Mouse (Mus musculus) olfactory bulb, adult 2 months (tissue): Measurements from ENCODE around the gene Nudt6. TPM values are rescaled to one million over a fixed set of nuclear protein-coding genes. Genes with fewer than 3 reads are reported as not detected.

Experiments used
- H3K27ac ChIP-seq: fragments of 200-500 bp; 2 replicates; pipeline ENCODE4 v1.5.1; 2012; ENCODE audit warnings: low read depth, low read length; ENCODE audit not compliant: insufficient read depth
- H3K4me1 ChIP-seq: fragments of 200-500 bp; 2 replicates; pipeline ENCODE4 v1.6.1; 2012; ENCODE audit warnings: low read length; ENCODE audit not compliant: control insufficient read depth, insufficient read depth
- H3K4me3 ChIP-seq: fragments of 200-500 bp; 2 replicates; pipeline ENCODE4 v1.5.1; 2012; ENCODE audit warnings: mild to moderate bottlenecking, low read depth, low read length, moderate library complexity; ENCODE audit not compliant: insufficient read depth
- CTCF ChIP-seq: fragments of 200-500 bp; IDR thresholded peaks from 2 replicates; pipeline ENCODE4 v1.5.1; 2012; ENCODE audit warnings: low read depth, mild to moderate bottlenecking, low read length, moderate library complexity; ENCODE audit not compliant: insufficient read depth
- POLR2A ChIP-seq: fragments of 200-500 bp; IDR thresholded peaks from 2 replicates; pipeline ENCODE4 v1.6.1; 2012; ENCODE audit warnings: mild to moderate bottlenecking, low read depth, low read length, moderate library complexity; ENCODE audit not compliant: insufficient read depth
- WGBS: fragments of 180-500 bp; shearing (Covaris S2); methylation state at CpG from one replicate; pipeline ENCODE4 v1.1.7; 2018; 5-methylcytosine and 5-hydroxymethylcytosine counted together
- polyA plus RNA-seq: library from polyadenylated mRNA; stranded (reverse); fragments of >200 nt; gene quantifications from 2 replicates; pipeline ENCODE4 v1.2.4, GENCODE M21; 2012; ENCODE audit warnings: low replicate concordance; ENCODE audit not compliant: missing spikeins, insufficient read depth, insufficient read length

The Nudt6 gene
- polyA plus RNA-seq, result not detected in 2 replicates

DNA sequence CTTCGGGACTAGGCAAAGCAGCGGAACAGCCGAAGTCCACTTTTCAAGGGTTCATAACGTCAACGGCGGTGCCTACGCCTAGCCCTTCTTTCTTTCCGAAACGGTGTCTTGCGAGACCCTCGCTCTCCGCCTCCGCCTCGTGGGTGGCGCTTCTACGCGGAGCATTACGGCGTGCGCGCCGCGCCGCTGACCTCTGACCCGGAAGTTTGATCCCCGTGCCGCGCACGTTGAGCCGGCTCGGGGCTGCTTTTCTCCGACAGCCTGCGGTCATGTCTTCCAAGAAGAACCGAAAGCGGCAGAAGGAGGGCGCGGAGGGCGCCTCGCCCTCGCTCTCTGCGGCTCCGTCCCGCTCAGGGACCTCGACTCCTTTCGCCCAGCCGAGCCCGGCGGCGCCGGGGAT lies at the start of gene Nudt6:
Gene Nudt6 (minus strand): TSS at position 140 of the 400 bp plus-strand sequence.
- Histone ChIP-seq H3K4me1 (no peaks in the 10 kb centered on the region), H3K4me3 (peak within 1 kb of the TSS; percentile 86), H3K27ac (peak within 1 kb of the TSS; percentile 78)
- TF ChIP-seq POLR2A (peak; percentile 71; the same call in 1 of the 2 replicates), CTCF (no peak)
- WGBS, result under 1% methylated on average over 50 of the region's 50 CpGs

DNA sequence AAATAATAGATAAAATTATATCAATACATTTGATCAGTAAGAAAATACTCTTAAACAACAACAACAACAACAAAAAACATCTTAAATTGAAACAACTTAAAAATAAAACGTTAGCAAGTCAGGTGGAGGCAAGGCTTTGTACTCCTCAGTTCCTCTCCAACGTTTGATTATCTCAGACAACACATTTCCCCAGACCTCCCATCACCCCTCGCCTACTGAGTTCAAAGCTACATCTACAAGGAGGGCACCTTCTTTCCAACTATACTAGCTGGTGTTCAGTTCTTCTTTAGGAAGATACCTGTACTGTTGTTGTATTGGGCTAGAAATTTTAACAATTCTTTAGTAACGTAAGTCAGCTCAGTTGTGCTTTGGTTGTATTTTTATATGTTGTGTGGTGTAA lies 49.3 kb upstream of the Nudt6 start:
- Histone ChIP-seq H3K4me1 (no peaks in the 10 kb centered on the region), H3K27ac (no peak overlapping the region), H3K4me3 (no peak overlapping the region)
- 77% methylated on average over 4 of the region's 4 CpGs for WGBS
- TF ChIP-seq POLR2A (no peak), CTCF (no peak)

DNA sequence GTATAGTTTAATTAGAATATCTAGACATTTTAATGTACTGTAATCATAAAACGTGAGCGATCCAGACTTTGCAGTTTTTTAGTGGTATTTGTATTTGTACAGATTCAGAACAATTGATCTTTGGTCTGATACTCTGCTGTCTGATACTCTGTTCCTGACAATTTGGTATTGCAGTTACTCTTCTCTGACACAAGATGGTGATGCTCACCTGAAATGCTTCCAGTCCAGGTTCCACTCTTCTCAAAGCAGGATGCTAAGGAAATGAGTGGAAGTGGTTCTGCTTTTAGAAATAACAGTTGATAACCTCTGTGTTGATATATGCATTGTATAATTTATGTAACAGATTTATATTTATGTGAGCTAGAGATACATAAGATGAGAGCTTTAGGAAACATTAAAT lies 48.2 kb upstream of the Nudt6 start:
- Histone ChIP-seq H3K27ac (no peak overlapping the region), H3K4me3 (no peak overlapping the region), H3K4me1 (no peaks in the 10 kb centered on the region)
- TF ChIP-seq CTCF (no peak), POLR2A (no peak)
- WGBS, result 96% methylated on average over 2 of the region's 2 CpGs

DNA sequence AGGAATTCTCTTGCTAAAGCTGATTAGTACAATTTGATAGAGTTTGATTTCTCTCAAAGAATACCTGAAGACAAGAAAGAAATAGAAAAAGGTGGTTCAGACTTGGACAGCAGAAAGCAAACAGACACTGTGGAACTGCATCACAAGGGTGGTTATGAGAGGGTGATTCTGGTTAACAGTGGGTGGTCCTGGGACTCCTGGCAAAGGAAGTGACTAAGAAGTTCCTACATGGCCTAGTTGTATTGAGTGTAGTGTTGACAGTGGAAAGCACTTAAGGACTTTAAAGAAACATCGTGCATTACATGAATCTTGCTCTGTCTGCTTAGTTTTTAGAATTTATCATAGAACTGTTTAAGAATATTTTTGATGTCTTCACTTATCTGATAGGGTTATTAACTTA lies 36.0 kb upstream of the Nudt6 start:
- Histone ChIP-seq H3K4me3 (no peak overlapping the region), H3K4me1 (no peaks in the 10 kb centered on the region), H3K27ac (no peak overlapping the region)
- 90% methylated on average over 1 of the region's 1 CpGs for WGBS
- TF ChIP-seq CTCF (no peak), POLR2A (no peak)

DNA sequence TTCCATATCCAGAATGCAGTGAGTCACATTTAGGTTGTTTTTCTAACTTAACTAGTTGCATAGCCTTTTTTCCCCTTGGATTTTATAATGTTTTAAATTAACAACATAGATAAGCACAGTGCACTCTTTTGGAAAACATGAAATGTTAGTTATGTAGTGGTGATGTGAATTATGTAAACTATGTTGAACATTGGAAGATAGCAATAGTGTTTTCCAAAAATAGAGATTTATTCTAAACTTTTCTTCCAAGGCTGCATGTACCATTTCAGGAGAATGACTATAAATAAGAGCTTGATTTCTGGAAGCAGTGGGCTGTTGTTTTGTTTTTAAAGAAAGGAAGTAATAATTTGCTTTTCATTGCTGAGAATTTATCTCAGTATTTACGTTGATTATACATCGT lies 23.4 kb upstream of the Nudt6 start:
- Histone ChIP-seq H3K4me1 (no peaks in the 10 kb centered on the region), H3K4me3 (no peak overlapping the region), H3K27ac (no peak overlapping the region)
- TF ChIP-seq POLR2A, result no peak
- no peak for TF ChIP-seq CTCF
- 38% methylated on average over 2 of the region's 2 CpGs for WGBS

DNA sequence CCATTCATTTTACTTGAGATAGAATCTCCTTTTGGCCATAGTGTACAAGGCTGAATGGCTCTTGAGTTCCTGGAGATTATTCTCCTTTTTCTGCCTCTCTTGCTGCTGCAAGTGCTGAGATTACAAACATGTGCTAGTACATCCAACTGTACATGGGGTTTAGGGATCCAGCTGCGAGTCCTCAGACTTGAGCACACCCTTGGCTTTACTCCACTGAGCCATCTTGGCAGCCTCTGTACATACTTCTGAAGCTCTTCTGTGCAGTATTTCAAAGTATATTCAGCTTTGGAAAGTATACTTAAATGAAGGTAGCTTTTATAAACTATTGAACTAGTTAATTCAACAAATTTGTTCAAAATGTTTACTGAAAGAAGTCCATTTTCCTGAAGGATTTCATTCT lies 19.8 kb upstream of the Nudt6 start:
- no peak overlapping the region for H3K4me3 ChIP-seq
- WGBS, result 88% methylated on average over 1 of the region's 1 CpGs
- TF ChIP-seq POLR2A (no peak), CTCF (no peak)
- no peaks in the 10 kb centered on the region for H3K4me1 ChIP-seq
- H3K27ac ChIP-seq, result no peak overlapping the region

DNA sequence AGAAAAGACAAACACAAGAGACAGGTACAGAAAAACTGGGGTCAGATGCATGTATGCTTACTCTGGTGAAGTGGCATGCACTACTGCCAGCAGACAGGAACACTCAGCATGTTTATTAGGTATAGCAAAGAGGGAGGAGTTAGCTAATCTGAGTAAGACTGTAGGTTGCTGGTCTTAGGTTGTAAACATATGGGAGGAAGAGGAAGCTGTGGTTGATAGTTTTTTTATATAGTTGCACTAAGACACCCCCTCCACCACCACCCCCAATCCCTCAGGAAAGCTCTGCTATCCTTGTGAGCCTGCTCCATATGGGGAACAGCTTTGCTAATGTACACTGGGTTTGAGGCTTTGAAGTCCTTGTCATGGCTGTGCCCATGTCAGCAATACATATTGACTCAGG lies 10.3 kb upstream of the Nudt6 start:
- no peaks in the 10 kb centered on the region for H3K4me1 ChIP-seq
- no peak overlapping the region for H3K27ac ChIP-seq
- TF ChIP-seq CTCF (no peak), POLR2A (no peak)
- no peak overlapping the region for H3K4me3 ChIP-seq

DNA sequence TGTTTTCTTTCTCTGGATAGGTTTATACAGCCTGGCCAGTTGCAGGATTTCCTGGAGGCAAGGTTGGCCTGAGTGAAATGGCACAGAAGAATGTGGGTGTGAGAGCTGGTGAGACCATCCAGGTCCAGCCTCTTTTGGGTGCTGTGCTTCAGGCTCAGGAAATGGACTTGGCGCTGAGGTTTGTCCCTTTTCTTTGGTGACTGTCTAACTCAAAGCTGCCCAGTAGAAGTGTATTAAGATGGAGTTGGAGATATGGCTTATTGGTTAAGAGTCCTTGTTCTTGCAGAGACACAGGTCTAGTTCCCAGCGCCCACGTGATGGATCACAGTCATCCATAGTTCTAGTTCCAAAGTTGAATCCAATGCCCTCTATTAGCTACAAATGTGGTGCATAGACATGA lies 6.1 kb upstream of the Nudt6 start:
- H3K4me3 ChIP-seq, result no peak overlapping the region
- TF ChIP-seq CTCF (no peak), POLR2A (no peak)
- H3K4me1 ChIP-seq, result no peaks in the 10 kb centered on the region
- WGBS, result 96% methylated on average over 3 of the region's 3 CpGs
- no peak overlapping the region for H3K27ac ChIP-seq

DNA sequence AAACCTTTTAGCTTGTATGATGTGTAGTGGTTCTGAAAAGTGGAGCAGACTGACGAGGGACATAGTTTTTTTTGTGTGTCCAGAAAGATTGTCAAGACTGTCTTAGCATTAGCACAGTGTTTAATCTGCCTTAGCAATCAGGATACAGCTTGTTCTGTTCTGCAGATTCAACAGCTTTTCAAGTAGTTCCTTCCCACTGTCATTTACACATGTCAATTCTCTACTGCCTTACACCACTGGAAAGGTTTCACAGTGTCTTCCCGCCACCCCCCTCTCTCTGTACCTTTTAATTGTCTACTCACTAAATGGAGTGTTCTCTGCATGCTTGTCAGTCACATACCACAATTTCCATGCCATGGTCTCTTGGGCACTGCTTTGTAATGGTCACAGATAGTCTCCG lies 1.2 kb upstream of the Nudt6 start:
- WGBS, result 14% methylated on average over 3 of the region's 3 CpGs
- no peak overlapping the region for H3K27ac ChIP-seq
- no peaks in the 10 kb centered on the region for H3K4me1 ChIP-seq
- peak overlapping the region; percentile 86; the same call in 1 of the 2 replicates for H3K4me3 ChIP-seq
- no peak for TF ChIP-seq POLR2A
- no peak for TF ChIP-seq CTCF

DNA sequence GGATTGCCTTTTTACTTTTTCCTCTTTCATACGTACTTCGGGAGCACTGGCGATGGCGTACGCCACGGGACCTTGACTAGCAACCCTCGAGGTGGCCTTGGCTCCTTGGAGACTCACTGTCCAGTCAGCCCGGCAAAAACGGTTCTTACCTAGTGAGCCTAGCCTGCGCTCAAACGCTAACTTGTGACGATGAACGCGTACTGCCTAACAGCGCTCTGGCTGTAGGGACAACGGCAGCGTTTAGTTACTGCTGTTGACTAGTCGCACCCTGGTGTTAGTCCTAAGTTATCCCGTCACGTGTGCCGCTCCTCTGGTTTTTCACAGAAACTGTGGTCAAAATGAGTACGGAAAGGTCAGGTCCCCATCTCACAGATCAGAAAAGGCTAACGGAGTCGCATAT lies 630 bp upstream of the Nudt6 start:
- TF ChIP-seq CTCF, result no peak
- H3K27ac ChIP-seq, result no peak overlapping the region
- under 1% methylated on average over 24 of the region's 24 CpGs for WGBS
- no peaks in the 10 kb centered on the region for H3K4me1 ChIP-seq
- peak overlapping the region; percentile 86 for H3K4me3 ChIP-seq
